Mouse (Mus musculus) brain, embryonic 14.5 days (tissue): ENCODE measurements around the gene Lrrfip2. TPM values are rescaled to one million over a fixed set of nuclear protein-coding genes. Genes with fewer than 3 reads are reported as not detected.
A peak's percentile ranks its signal among the peaks of the same experiment; 100 is the strongest.

Experiments
- DNase-seq: peaks from one replicate; pipeline ENCODE4 v3.0.0-alpha.2; 2011; ENCODE audit warnings: low read depth
- CTCF ChIP-seq: fragments of 200-500 bp; IDR thresholded peaks from 2 replicates; pipeline ENCODE4 v1.5.1; 2012; ENCODE audit warnings: inconsistent platforms, mild to moderate bottlenecking, moderate library complexity, borderline replicate concordance; ENCODE audit not compliant: insufficient read depth, insufficient read length; ENCODE audit errors: extremely low read depth
- POLR2A ChIP-seq: fragments of 200-500 bp; IDR thresholded peaks from 2 replicates; pipeline ENCODE4 v1.6.1; 2012; ENCODE audit warnings: mild to moderate bottlenecking, inconsistent platforms, borderline replicate concordance; ENCODE audit not compliant: poor library complexity, insufficient read depth, insufficient read length, severe bottlenecking; ENCODE audit errors: extremely low read depth
- polyA plus RNA-seq: library from polyadenylated mRNA; depleted of rRNA; stranded (reverse); fragments of >200 nt; gene quantifications from 2 replicates; pipeline ENCODE4 v1.2.3, GENCODE M21; 2012

Lrrfip2 gene
- polyA plus RNA-seq, 1 experiment = 41.3 TPM

DNA sequence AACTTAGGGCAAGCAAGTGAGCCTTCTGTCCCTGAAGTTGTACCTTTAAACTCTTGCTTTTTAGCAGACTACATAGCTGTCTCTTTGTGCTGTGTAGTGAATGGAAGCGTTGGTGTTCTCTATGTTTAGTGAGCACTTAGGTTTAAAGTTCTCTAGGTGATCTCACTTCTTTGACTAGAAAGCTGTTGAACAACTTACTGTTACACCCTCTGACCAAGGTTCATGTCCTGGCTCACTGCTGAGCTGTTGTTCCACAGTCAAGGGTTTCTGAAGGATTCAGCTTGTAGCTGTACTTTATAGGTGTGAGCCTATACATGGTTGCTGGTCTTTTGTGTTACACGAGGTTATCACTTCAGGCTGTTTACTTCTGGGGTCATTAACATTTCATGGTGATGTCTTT, 5.9 kb downstream of the Lrrfip2 start:
- TF ChIP-seq CTCF (no peak), POLR2A (no peak)
- DNase-seq = no peak

DNA sequence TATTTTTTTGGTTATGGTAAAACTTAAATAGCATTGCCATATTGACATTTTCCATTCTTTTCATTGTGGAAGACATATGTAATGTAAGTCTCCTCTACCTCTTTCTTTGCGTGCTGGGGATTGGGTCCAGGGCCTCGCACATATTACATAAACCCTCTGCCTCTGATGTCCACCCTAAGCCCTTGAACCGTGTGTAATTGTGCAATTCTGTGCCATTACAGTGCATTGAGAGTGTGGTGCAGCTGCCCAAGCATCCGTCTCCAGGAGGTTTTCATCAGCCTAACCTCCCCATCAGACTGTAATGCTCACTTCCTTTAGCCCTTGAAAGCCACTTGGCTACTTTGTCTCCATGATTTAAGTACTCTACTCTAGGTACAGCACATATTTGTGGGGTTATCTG, 7.0 kb downstream of the Lrrfip2 start:
- TF ChIP-seq CTCF = no peak
- no peak for TF ChIP-seq POLR2A

DNA sequence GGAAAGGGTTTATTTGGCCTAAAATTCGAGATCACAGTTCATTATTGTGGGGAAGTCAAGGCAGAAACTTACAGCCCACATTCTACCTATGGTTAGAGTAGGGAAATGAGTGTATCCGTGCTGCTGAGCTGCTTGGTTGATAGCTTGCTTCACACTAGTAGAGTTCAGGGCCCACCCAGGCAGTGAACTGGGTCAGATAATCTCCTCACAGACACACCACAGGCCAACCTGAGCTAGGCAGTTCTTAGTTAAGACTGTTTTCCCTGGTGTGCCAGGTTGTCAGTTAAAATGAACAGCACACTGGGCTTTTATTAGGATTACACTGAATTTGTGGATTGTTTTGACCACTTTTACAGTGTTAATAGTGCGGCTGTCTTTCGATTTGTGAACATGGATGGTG, 9.3 kb downstream of the Lrrfip2 start:
- no peak for DNase-seq
- TF ChIP-seq POLR2A (no peak), CTCF (no peak)

More for the DNA sequence above, 7.0 kb downstream of the Lrrfip2 start:
- DNase-seq = no peak

DNA sequence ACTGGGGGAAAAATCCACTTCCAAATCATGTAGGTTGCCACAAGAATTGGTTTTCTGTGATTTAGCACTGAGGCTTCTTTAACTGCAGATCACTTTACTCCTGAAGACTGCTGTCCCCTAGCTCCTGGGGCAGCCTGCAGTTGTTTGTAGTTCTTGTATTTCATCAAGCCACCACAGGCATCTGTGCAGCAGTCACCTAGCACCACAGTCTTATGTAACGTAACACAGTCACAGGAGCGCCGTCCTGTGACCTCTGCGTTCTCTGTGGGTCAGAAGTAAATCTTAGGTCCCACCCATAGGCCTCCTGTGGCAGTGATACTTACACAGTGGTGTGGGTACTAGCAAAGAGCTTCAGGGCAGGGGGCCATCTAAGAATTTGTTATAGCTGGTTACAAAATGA, 10.4 kb downstream of the Lrrfip2 start:
- no peak for TF ChIP-seq CTCF
- no peak for TF ChIP-seq POLR2A
- no peak for DNase-seq

DNA sequence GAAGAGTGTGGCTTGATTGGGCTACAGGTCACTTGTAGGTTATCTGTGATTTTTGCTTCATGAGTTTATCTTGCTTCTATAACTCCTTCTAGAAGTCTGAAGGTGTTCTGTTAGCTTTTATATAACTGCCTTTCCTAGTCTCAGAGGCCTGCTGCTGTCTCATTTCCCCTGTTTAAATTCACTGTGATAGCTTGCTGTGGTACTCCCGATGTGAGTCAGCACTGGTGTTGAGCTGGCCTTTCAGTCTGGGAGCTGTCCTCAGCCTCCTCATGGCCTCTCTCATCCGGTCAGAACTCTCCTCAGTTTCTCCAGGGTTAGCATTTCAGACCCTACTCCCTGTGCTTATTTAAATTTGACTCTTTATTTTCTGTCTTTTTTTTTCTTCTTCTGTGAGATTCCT, 12.7 kb downstream of the Lrrfip2 start:
- TF ChIP-seq CTCF (no peak), POLR2A (no peak)
- DNase-seq = no peak

DNA sequence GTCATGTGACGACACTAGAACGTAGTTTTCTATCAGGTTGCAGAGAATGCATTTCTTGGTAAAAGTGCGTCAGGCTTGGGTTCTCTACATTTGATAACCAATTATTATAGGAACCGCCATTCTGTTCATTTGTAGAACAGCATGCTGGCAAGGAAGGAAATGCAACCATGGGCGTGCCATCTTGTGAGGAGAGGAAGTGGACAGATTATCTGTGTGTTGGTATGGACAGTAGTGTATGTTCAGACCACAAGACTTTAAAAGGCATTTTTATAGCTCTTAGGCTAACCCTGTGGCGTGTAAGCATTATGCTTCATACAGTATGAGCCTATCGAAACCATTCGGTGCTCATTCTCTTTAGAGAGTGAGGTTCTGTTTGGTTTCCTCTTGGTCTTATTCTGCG, 20.8 kb downstream of the Lrrfip2 start:
- TF ChIP-seq POLR2A (no peak), CTCF (no peak)
- DNase-seq = no peak

DNA sequence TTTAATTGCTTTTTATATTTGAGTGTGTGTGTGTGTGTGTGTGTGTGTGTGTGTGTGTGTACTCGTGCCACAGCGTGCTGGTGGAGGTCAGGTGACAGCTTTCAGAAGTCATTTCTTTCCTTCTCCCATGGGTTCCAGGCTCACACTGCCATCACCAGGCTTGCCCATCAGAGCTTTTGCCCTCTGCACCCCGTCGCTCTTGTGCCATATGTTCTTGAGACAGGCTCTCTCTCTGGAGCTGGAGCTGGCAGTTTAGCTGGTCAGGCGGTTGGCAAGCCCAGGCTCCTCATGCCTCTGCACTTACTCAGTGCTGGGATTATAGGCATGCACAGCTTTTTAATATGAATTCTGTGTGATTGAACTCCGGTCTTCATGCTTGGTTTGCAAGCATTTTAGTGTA, 25.3 kb downstream of the Lrrfip2 start:
- TF ChIP-seq POLR2A = no peak
- no peak for TF ChIP-seq CTCF
- DNase-seq = no peak

DNA sequence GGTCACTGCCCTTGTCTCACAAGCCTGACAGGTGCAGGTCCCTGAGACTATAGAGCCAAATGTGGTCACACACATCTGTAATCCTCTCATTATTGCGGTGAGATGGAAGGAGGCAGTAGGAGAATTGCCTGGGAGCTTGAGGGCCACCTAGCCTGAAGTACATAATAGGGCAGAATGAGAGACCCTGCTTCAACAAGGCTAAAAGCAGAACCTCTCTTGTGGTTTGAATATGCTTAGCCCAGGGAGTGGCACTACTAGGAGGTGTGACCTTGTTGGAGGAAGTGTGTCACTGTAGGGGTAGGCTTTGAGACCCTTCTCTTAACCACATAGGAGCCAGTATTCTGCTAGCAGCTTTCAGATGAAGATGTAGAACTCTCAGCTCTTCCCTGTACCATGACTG, 26.0 kb downstream of the Lrrfip2 start:
- DNase-seq = no peak

DNA sequence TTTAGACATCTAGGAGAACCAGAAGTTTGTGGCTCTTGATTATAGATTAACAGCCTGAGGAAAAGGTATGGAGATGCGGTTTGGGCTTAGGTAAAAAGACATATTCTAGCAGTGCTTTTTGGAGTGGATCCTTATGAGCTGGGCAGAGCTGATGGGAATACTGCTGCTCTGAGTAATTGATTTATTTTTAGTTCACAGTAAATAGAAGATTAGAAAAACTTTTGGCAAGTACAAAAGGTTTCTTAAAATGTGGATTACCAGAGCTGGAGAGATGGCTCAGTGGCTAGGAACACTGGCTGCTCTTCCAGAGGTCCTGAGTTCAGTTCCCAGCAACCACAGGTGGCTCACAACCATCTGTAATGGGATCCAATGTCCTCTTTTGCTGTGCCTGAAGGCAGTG, 27.3 kb downstream of the Lrrfip2 start:
- DNase-seq = no peak
- TF ChIP-seq POLR2A = no peak
- TF ChIP-seq CTCF = no peak

More for the DNA sequence above, 26.0 kb downstream of the Lrrfip2 start:
- no peak for TF ChIP-seq CTCF
- no peak for TF ChIP-seq POLR2A

DNA sequence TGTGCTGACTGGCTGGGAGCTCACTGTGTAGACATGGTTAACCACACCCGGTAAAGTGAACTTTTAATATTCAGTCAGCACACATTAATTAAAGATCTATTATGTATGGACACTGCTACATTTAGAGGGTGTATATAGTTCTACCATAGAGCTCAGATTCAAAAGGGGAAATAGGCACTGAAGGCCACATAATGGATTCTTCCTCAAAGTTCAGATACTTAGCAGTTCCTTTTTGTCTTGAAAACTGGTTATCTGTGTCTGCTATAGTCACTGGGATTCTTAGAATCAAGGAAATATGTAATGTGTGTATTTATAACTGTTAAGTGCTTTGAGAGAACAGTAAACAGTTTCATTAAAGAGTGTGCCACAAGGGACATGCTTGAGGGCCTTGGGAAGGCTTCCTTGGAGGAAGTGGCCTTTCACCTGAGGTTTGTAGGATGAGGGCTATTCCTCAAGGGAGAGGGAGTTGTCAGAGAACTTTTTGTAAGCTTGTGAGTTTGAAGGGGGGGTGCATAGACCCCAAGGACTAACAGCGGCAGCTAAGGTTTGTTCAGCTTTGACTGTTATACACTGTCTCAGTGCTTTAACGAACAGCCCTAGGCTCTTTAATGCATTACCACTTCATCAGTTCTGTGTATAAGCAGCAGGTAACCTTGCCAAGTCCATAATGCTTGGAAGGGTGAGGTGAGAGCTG, 28.3 kb downstream of the Lrrfip2 start:
- DNase-seq = no peak
- TF ChIP-seq POLR2A (no peak), CTCF (no peak)

DNA sequence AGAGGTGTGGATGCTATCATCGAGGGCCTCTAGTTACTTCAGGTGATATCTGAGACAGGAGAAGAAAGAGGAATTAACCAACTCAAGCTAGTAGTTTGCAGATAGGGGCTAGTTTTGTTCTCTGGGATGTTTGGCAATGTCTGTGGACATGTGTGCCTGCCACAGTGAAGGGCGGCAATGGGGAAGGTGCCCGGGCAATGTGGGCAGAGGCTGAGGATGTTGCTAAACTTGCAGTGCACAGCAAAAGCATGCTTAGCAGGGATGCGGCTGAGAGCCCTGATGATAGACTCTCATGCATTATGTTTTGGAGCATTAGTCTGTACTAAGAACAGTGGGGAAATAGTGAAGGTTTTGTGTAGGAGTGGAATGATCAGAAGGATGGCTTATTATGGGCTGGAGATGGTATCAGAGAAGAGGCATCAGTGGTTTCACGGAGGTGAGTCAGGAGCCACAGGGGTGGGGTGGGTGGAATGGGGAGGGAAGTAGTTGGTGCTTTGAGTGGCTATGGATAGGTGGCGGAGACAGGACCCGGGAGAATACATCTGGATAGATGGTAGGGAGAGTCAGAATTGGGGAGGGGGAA, 28.9 kb downstream of the Lrrfip2 start:
- no peak for DNase-seq

DNA sequence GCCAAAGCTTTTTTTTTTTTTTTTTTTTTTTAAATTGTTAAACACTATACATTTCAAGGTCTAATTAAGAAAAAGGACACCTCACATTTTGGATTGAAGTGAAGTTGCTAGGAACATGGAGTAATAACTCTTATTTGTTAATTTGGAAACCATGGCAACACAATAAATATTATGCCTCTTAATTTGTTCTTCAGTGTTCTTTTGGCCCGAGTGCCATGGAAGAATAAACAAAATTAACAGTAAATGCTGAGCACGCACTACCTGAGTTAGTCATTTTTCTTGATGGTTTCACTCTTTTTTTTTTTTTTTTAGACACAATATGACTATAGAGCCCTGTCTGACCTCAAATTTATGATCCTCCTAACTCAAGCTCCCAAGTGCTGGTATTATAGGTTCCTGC, 30.6 kb downstream of the Lrrfip2 start:
- DNase-seq = no peak
- TF ChIP-seq CTCF = no peak

More for the DNA sequence above, 28.9 kb downstream of the Lrrfip2 start:
- TF ChIP-seq POLR2A = no peak

DNA sequence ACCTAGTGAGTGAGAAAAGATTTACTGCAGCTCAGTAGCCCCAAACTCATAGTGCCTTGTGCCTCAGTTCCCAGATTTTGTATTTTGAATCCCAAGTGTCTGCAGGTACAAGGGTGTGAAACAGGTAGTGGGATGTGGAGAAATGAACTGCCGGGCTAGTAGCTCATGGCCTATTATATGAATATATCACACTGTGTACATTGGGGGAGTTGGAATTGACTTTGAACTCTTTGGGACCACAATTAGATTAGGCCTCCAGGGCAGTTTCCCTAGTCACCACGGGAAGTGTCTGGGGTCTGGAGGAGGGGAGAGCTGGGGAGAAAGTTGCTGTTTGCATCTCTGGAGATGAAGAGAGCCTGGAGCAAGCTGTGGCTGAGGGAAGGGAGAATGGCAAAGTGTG, 31.0 kb downstream of the Lrrfip2 start:
- no peak for DNase-seq
- no peak for TF ChIP-seq CTCF
- no peak for TF ChIP-seq POLR2A

DNA sequence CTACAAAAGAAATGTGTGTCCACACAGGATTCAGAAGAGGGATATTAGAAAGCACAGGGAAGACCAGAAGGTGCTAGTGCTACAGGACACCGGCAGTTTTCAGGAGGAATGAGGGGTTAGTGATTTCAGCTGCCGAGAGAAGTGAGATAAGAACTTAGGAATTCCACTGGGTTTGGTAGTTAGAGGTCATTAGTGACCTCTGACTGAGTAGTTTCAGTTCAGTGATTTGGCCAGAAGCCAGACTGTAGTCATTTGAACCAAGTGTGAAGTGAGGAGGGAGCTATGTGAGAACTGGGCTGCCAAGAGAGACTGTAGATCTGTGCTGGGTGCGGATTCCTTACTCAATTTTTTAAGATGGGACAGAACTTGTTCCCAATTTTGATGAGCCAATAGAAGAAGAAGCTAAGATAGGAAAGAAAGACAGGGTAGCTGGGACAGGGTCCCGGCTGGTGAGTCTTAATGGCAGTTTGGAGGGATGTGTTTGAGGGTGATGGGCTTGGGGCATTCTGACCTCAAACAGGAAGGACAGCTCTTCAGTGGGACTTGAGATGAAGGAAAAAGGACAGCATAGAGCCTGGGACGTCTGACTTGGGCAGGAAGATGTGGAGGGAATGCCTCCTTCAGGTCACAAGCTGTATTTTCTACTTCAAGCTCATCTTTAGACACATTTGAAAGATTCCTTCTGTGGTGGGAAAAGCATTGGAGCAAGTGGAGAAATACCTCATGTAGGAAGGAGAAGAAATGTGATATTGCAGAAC, 32.0 kb downstream of the Lrrfip2 start:
- peak; percentile 34 for DNase-seq
- TF ChIP-seq POLR2A (no peak), CTCF (no peak)

DNA sequence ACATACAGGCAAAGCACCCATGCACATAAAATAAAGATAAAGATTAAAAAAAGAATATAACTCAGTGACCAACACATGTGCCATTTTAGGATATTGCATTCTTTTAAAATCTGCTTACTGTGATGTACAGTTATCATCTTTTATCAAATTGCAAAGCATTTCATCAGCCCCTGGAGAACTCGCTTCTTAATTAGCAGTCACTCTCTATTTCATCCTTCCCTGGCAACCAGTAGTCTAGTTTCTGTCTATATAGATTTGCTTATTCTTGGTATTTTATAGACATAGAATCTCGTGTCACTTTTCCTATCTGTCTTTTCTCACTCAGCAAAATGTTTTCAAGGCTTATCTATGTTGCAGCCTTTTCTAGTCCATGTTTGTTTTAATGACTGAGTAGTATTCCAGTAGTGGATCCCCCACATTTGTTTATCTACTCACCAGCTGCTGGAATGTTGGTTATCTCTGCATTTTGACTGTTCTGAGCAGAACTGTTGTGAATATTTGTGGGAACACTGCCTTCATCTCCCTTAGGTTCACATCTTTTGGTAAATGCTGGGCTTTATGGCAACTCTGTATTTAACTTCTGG, 35.0 kb downstream of the Lrrfip2 start:
- TF ChIP-seq CTCF = no peak
- TF ChIP-seq POLR2A = no peak
- no peak for DNase-seq
